Mouse (Mus musculus): Measurements from ENCODE around the gene Memo1. TPM values are rescaled to one million over a fixed set of nuclear protein-coding genes. Genes with fewer than 3 reads are reported as not detected.

Memo1 gene
- polyA plus RNA-seq, 1 experiment: 46.5 TPM

DNA sequence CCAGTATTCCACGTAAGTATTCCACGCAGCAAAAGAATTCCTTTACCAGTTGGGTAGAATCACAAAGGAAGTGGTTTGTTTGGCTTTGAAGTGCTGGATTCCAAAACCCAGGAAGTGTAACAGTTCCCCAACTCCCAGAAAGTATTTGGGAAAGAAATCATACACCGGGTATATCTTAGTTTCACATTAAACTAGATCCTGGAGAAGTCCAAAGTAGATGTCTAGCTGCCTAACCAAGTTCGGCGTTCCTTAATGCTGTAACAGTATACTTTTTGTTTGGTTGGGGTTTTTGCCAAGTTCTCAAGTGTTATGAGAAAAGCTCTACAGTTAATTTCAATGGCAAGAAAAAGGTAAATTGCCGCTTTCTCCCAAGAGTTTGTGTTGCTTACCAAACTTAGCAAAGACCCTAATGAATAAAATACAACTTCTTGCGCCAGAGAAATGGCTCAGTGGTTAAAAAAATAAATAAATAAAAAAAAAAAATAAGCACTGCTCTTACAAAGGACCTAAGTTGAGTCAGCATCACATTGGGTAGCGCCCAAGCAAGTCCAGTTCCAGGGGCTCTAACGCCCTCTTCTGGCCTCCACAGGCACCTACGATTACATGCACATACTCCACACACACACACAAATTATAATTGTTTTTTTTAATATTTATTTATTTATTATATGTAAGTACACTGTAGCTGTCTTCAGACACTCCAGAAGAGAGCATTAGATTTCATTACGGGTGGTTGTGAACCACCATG lies 929 bp upstream of the Memo1 start:
- Histone ChIP-seq H3K4me3 (ENCODE audit: insufficient read depth, low read length) (peak overlapping the region; percentile 82), H3K27ac (ENCODE audit: insufficient read depth, low read length) (peak overlapping the region; percentile 85; the same call in 1 of the 2 replicates), H3K4me1 (ENCODE audit: control insufficient read depth, insufficient read depth, low read length) (no peaks in the 10 kb centered on the region)
- TF ChIP-seq POLR2A (IDR thresholded peaks at IDR 0.05; ENCODE audit: extremely low read depth, insufficient read depth, low read length) (no peak), CTCF (IDR thresholded peaks at IDR 0.05; ENCODE audit: extremely low read depth, insufficient read depth, low read length) (no peak)

DNA sequence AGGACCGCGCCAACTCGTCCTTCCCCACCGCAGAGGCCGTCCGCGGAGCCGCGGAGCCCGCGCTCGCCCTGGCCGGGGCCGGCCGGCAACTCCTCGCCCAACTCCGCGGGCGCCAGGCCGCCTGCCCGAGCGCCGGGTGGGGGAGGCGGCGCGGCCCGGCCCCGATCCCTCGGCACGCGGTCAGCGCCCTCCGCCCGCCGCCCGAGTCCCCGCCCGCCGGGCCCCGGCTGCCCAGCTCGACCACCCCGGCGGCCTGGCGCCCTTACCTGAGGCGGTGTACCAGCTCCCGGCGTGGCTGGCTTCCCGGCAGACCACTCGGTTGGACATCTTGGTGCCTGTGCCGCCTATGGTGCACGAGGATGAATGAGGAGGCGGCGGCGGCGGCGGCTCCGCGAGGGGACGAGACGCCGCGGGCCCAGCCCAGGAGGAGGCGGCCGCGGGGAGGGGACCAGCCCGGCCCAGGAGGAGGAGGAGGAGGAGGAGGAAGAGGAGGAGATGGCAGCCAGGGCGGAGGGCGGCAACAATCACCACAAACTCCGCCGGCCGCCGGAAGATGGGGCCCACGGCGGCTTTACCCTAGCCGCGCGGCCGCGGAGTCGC lies 795 bp downstream of the Memo1 start:
- no peak for TF ChIP-seq CTCF (IDR thresholded peaks at IDR 0.05; ENCODE audit: extremely low read depth, insufficient read depth, low read length)
- TF ChIP-seq POLR2A (IDR thresholded peaks at IDR 0.05; ENCODE audit: extremely low read depth, insufficient read depth, low read length): no peak
- peak overlapping the region; percentile 96 for H3K27ac ChIP-seq (ENCODE audit: insufficient read depth, low read length)
- H3K4me1 ChIP-seq (ENCODE audit: control insufficient read depth, insufficient read depth, low read length): no peaks in the 10 kb centered on the region; the same call in 1 of the 2 replicates
- peak overlapping the region; percentile 82 for H3K4me3 ChIP-seq (ENCODE audit: insufficient read depth, low read length)

DNA sequence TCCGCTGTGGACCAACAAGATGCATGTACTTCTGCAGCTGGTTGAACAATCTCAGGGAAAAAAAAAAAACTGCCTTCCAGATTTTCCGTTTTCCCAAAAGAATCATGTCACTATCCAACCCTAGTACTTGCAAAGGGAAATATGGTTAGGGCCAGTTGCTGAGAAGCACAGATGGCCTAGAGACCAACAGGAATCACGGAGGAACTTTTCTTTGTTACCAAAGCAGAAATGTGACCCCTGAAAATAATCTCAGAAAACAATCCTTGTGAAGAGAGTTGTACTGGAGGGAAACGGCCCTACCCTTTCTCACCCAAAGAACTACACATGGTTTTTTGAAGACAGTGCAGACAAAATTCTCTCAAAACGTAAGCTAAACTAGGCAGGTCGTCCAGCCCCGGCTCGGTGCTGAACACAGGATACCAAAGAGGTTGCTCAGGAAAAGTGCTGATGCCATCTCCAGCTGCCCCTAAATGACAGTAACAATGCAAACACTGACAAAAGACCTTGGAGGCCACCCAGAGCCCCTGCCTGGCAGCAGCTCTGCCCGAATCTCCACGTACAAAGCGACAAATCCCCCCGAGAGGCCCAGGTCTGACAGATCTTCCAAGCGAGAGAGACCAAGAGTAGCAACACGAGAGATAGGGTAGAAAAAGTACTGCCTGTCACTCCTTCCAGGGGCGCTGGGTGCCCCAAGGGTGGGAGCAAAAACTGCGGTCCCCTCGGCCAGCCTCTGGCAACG lies 1.5 kb downstream of the Memo1 start:
- peak overlapping the region; percentile 82 for H3K4me3 ChIP-seq (ENCODE audit: insufficient read depth, low read length)
- no peak for TF ChIP-seq CTCF (IDR thresholded peaks at IDR 0.05; ENCODE audit: extremely low read depth, insufficient read depth, low read length)
- TF ChIP-seq POLR2A (IDR thresholded peaks at IDR 0.05; ENCODE audit: extremely low read depth, insufficient read depth, low read length): no peak
- H3K27ac ChIP-seq (ENCODE audit: insufficient read depth, low read length): peak overlapping the region; percentile 87; the same call in 1 of the 2 replicates
- no peaks in the 10 kb centered on the region; the same call in 1 of the 2 replicates for H3K4me1 ChIP-seq (ENCODE audit: control insufficient read depth, insufficient read depth, low read length)

DNA sequence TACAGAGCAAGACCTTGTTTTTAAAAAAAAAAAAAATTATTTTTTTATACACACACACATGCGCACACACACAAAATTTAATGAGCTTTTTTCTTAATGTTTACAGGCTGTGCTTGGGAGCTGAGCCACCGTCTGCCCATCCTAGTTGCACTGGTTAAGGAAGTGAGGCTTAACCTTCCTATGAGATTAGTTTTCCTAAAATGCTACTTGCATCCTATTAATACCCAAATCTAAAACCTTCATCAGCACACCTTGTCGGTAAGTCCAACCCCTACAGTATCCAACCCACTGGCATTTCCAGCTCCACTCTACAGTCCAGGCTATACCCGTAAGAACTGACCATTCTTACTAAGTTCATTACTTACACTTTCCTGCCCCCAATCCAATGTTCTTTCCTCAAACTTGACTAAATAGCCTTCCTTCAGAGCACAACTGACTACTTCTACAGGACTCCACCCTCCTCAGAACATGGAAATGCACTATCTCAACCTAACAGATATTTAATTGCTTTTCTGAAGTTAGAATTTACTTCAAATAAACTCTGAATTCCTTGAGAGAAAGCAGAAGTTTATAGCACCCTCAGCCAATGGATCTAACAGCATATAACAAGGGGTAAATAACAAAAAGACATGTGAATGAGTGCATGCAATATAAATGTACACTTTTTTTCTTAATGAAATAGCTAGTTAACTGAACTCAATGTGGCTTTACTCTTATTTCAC lies 3.5 kb downstream of the Memo1 start:
- Histone ChIP-seq H3K4me1 (ENCODE audit: control insufficient read depth, insufficient read depth, low read length) (no peaks in the 10 kb centered on the region; the same call in 1 of the 2 replicates), H3K27ac (ENCODE audit: insufficient read depth, low read length) (no peak overlapping the region), H3K4me3 (ENCODE audit: insufficient read depth, low read length) (no peak overlapping the region)
- TF ChIP-seq CTCF (IDR thresholded peaks at IDR 0.05; ENCODE audit: extremely low read depth, insufficient read depth, low read length) (no peak), POLR2A (IDR thresholded peaks at IDR 0.05; ENCODE audit: extremely low read depth, insufficient read depth, low read length) (no peak)

DNA sequence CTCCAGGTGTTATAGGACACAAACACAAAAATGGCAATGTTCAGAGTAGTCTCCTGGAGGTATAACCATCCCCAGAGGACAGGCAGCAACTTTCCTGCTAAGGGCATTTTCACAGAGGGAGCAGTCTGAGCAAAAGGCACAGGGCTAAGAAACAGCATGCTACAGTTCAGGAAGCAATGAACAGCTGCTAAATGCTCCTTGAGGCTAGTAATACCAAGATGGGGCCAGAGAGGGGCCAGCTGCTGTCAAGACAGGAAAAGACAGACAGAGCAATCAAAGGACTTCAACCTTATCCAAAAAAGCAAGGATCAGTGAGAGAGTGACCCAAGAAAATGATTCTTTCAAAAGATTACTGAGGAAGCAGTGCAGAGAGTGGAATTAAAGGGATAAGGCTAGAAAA lies 4.5 kb downstream of the Memo1 start:
- no peaks in the 10 kb centered on the region; the same call in 1 of the 2 replicates for H3K4me1 ChIP-seq (ENCODE audit: control insufficient read depth, insufficient read depth, low read length)

DNA sequence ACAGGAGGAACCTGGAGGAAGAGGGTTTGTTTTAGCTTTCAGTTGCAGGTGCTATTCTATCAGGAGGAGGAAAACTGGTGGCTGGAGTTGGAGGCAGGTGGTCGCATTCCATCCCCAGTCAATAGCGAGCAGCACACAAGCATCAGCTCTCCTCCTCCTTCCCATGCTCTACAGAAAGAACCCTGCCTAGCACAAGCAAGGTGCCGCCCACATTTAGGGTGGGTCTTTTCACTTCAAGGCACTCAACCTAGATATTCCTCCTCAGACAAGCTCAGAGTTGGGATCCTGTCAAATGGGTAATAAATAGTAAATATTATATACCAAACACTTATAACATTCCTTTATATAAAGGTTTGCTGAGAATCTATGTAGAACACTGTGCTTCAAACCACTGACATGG lies 5.1 kb downstream of the Memo1 start:
- Histone ChIP-seq H3K27ac (ENCODE audit: insufficient read depth, low read length) (no peak overlapping the region), H3K4me1 (ENCODE audit: control insufficient read depth, insufficient read depth, low read length) (no peaks in the 10 kb centered on the region; the same call in 1 of the 2 replicates), H3K4me3 (ENCODE audit: insufficient read depth, low read length) (no peak overlapping the region)
- TF ChIP-seq CTCF (IDR thresholded peaks at IDR 0.05; ENCODE audit: extremely low read depth, insufficient read depth, low read length): no peak
- no peak for TF ChIP-seq POLR2A (IDR thresholded peaks at IDR 0.05; ENCODE audit: extremely low read depth, insufficient read depth, low read length)

More for the DNA sequence above, 4.5 kb downstream of the Memo1 start:
- Histone ChIP-seq H3K4me3 (ENCODE audit: insufficient read depth, low read length) (no peak overlapping the region), H3K27ac (ENCODE audit: insufficient read depth, low read length) (no peak overlapping the region)
- TF ChIP-seq POLR2A (IDR thresholded peaks at IDR 0.05; ENCODE audit: extremely low read depth, insufficient read depth, low read length): no peak
- no peak for TF ChIP-seq CTCF (IDR thresholded peaks at IDR 0.05; ENCODE audit: extremely low read depth, insufficient read depth, low read length)

DNA sequence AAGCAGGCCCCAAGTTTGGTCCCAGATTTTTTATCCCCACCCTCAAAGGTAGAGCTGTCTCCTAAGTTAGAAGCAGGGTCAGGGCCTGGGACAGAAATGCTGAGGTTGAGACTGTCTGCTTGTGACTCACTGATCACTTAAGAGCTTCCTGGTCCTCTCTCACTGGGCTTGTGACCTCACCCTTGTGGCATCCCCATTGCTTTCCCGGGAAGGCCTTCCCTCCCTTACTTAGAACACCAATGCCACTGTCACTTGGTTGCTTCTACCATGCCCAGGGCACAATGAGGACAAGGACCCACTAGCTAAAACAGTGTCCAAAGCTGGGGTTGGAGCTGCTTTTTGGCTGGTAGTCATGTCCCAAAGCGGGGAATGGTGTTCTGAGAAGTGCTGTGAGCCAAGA lies 6.7 kb downstream of the Memo1 start:
- TF ChIP-seq POLR2A (IDR thresholded peaks at IDR 0.05; ENCODE audit: extremely low read depth, insufficient read depth, low read length): no peak
- TF ChIP-seq CTCF (IDR thresholded peaks at IDR 0.05; ENCODE audit: extremely low read depth, insufficient read depth, low read length): no peak
- Histone ChIP-seq H3K4me3 (ENCODE audit: insufficient read depth, low read length) (no peak overlapping the region), H3K4me1 (ENCODE audit: control insufficient read depth, insufficient read depth, low read length) (no peaks in the 10 kb centered on the region; the same call in 1 of the 2 replicates), H3K27ac (ENCODE audit: insufficient read depth, low read length) (no peak overlapping the region)

DNA sequence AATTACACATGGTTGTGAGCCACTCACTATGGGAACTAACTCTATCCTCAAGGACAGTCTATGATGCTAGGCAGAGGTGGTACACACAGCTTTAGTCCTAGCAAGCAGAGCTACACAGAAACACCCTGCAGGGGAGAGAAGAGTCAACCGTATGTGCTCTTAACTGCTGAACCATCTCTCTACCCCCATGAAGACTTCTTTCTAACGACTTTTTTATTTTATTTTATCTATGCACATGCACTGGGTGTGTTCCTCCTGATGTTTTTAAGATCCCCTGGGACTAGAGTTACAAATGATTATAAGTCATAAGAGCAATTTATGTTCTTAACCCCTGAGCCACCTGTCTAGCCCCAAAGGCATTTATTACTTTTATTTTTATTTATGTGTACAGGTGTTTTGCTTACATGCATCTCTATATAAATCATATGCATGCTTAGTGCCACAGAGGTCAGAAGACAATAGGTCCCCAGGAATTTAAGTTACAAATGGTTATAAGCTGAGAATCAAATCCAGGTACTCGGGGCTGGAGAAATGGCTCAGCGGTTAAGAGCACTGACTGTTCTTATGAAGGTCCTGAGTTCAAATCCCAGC lies 9.1 kb downstream of the Memo1 start:
- Histone ChIP-seq H3K4me1 (ENCODE audit: control insufficient read depth, insufficient read depth, low read length) (no peaks in the 10 kb centered on the region; the same call in 1 of the 2 replicates), H3K27ac (ENCODE audit: insufficient read depth, low read length) (no peak overlapping the region), H3K4me3 (ENCODE audit: insufficient read depth, low read length) (no peak overlapping the region)
- TF ChIP-seq CTCF (IDR thresholded peaks at IDR 0.05; ENCODE audit: extremely low read depth, insufficient read depth, low read length): no peak
- no peak for TF ChIP-seq POLR2A (IDR thresholded peaks at IDR 0.05; ENCODE audit: extremely low read depth, insufficient read depth, low read length)

Measured in cortical plate, adult 2 months (tissue).